Mouse (Mus musculus): ENCODE results near the gene Pon3. TPM values are rescaled to one million over a fixed set of nuclear protein-coding genes. Genes with fewer than 3 reads are reported as not detected.
A peak's percentile ranks its signal among the peaks of the same experiment; 100 is the strongest.

The Pon3 gene
- polyA plus RNA-seq, 1 experiment from 2014 or later: 19.3 TPM

GRCm38 (mm10) chr6:5198590-5198989, 57.5 kb downstream of the Pon3 start:
- Histone ChIP-seq H3K36me3 (no peaks in the 10 kb centered on the region), H3K4me2 (no peak overlapping the region), H3K9ac (no peak overlapping the region), H3K9me3 (no peaks in the 10 kb centered on the region), H3K4me1 (no peaks in the 10 kb centered on the region), H3K27ac (no peak overlapping the region), H3K27me3 (replicated peaks) (no peaks in the 10 kb centered on the region), H3K4me3 (replicated peaks) (no peak overlapping the region)
- WGBS: 83% methylated on average over 5 of the region's 5 CpGs
- ATAC-seq (ENCODE audit: insufficient read depth, low FRiP score, low read depth): no peak

- 46% methylated on average over 5 of the region's 5 CpGs for WGBS
- no peak for ATAC-seq (ENCODE audit: insufficient read depth, low FRiP score, low read depth)
- Histone ChIP-seq H3K27me3 (replicated peaks) (no peaks in the 10 kb centered on the region), H3K9ac (no peak within 1 kb of the TSS), H3K27ac (no peak within 1 kb of the TSS), H3K4me1 (no peaks in the 10 kb centered on the region), H3K4me3 (replicated peaks) (no peak within 1 kb of the TSS), H3K9me3 (no peaks in the 10 kb centered on the region), H3K4me2 (no peak within 1 kb of the TSS), H3K36me3 (no peaks in the 10 kb centered on the region)
Observed at GRCm38 (mm10) chr6:5193693-5194092, 62.4 kb downstream of the Pon3 start, which contains the start of gene Pon1. TSS of gene Pon1 (minus strand) at chr6:5193946.

- Histone ChIP-seq H3K36me3 (no peaks in the 10 kb centered on the region), H3K27ac (no peak overlapping the region), H3K4me1 (no peaks in the 10 kb centered on the region), H3K27me3 (replicated peaks) (no peaks in the 10 kb centered on the region), H3K4me2 (no peak overlapping the region), H3K9me3 (no peaks in the 10 kb centered on the region), H3K4me3 (replicated peaks) (no peak overlapping the region), H3K9ac (no peak overlapping the region)
- no peak for ATAC-seq (ENCODE audit: insufficient read depth, low FRiP score, low read depth)
- 84% methylated on average over 4 of the region's 4 CpGs for WGBS
Observed at GRCm38 (mm10) chr6:5190761-5191160, 65.3 kb downstream of the Pon3 start.

- ATAC-seq (ENCODE audit: insufficient read depth, low FRiP score, low read depth): no peak
- no peaks in the 10 kb centered on the region for H3K36me3 ChIP-seq
- WGBS: 55% methylated on average over 4 of the region's 4 CpGs
- H3K27ac ChIP-seq: no peak overlapping the region
- H3K4me1 ChIP-seq: no peaks in the 10 kb centered on the region
- H3K4me2 ChIP-seq: no peak overlapping the region
- H3K27me3 ChIP-seq (replicated peaks): no peaks in the 10 kb centered on the region
- H3K9me3 ChIP-seq: no peaks in the 10 kb centered on the region
- H3K9ac ChIP-seq: no peak overlapping the region
- no peak overlapping the region for H3K4me3 ChIP-seq (replicated peaks)
Observed at GRCm38 (mm10) chr6:5189507-5189906, 66.6 kb downstream of the Pon3 start.

- Histone ChIP-seq H3K9ac (no peak overlapping the region), H3K4me1 (no peaks in the 10 kb centered on the region), H3K36me3 (no peaks in the 10 kb centered on the region), H3K27ac (no peak overlapping the region), H3K4me2 (no peak overlapping the region), H3K4me3 (replicated peaks) (no peak overlapping the region), H3K27me3 (replicated peaks) (no peaks in the 10 kb centered on the region), H3K9me3 (no peaks in the 10 kb centered on the region)
- ATAC-seq (ENCODE audit: insufficient read depth, low FRiP score, low read depth): no peak
- WGBS: 69% methylated on average over 6 of the region's 6 CpGs
Observed at GRCm38 (mm10) chr6:5188938-5189337, 67.1 kb downstream of the Pon3 start.

GRCm38 (mm10) chr6:5188036-5188435, 68.0 kb downstream of the Pon3 start:
- H3K27me3 ChIP-seq (replicated peaks): no peaks in the 10 kb centered on the region
- no peaks in the 10 kb centered on the region for H3K4me1 ChIP-seq
- ATAC-seq (ENCODE audit: insufficient read depth, low FRiP score, low read depth): no peak
- no peak overlapping the region for H3K4me3 ChIP-seq (replicated peaks)
- no peak overlapping the region for H3K4me2 ChIP-seq
- H3K9me3 ChIP-seq: no peaks in the 10 kb centered on the region
- no peaks in the 10 kb centered on the region for H3K36me3 ChIP-seq
- no peak overlapping the region for H3K9ac ChIP-seq
- whole genome bisulfite sequencing: 81% methylated on average over 5 of the region's 5 CpGs
- H3K27ac ChIP-seq: no peak overlapping the region

GRCm38 (mm10) chr6:5187586-5187985, 68.5 kb downstream of the Pon3 start:
- Histone ChIP-seq H3K9me3 (no peaks in the 10 kb centered on the region), H3K27ac (no peak overlapping the region), H3K27me3 (replicated peaks) (no peaks in the 10 kb centered on the region), H3K4me2 (no peak overlapping the region), H3K4me1 (no peaks in the 10 kb centered on the region), H3K9ac (no peak overlapping the region), H3K4me3 (replicated peaks) (no peak overlapping the region), H3K36me3 (no peaks in the 10 kb centered on the region)
- WGBS: 82% methylated on average over 6 of the region's 6 CpGs
- ATAC-seq (ENCODE audit: insufficient read depth, low FRiP score, low read depth): no peak

GRCm38 (mm10) chr6:5186229-5186950, 69.7 kb downstream of the Pon3 start:
- H3K9me3 ChIP-seq: no peaks in the 10 kb centered on the region
- WGBS: 78% methylated on average over 7 of the region's 7 CpGs
- H3K9ac ChIP-seq: no peak overlapping the region
- no peak overlapping the region for H3K27ac ChIP-seq
- H3K27me3 ChIP-seq (replicated peaks): no peaks in the 10 kb centered on the region
- H3K4me2 ChIP-seq: no peak overlapping the region
- no peak overlapping the region for H3K4me3 ChIP-seq (replicated peaks)
- no peaks in the 10 kb centered on the region for H3K4me1 ChIP-seq
- peak; percentile 75; the same call in 1 of the 2 replicates for ATAC-seq (ENCODE audit: insufficient read depth, low FRiP score, low read depth)
- H3K36me3 ChIP-seq: no peaks in the 10 kb centered on the region

GRCm38 (mm10) chr6:5180645-5181044, 75.4 kb downstream of the Pon3 start:
- Histone ChIP-seq H3K9me3 (no peaks in the 10 kb centered on the region), H3K27me3 (replicated peaks) (no peaks in the 10 kb centered on the region), H3K36me3 (no peaks in the 10 kb centered on the region), H3K9ac (no peak overlapping the region), H3K4me3 (replicated peaks) (no peak overlapping the region), H3K27ac (no peak overlapping the region), H3K4me2 (no peak overlapping the region), H3K4me1 (no peaks in the 10 kb centered on the region)
- ATAC-seq (ENCODE audit: insufficient read depth, low FRiP score, low read depth): no peak
- 69% methylated on average over 5 of the region's 5 CpGs for WGBS

- H3K4me3 ChIP-seq (replicated peaks): no peak overlapping the region
- H3K27me3 ChIP-seq (replicated peaks): no peaks in the 10 kb centered on the region
- H3K36me3 ChIP-seq: no peaks in the 10 kb centered on the region
- H3K4me2 ChIP-seq: no peak overlapping the region
- no peak overlapping the region for H3K9ac ChIP-seq
- no peaks in the 10 kb centered on the region for H3K9me3 ChIP-seq
- H3K27ac ChIP-seq: no peak overlapping the region
- H3K4me1 ChIP-seq: no peaks in the 10 kb centered on the region
- 89% methylated on average over 6 of the region's 6 CpGs for WGBS
- no peak for ATAC-seq (ENCODE audit: insufficient read depth, low FRiP score, low read depth)
Observed at GRCm38 (mm10) chr6:5179189-5179588, 76.9 kb downstream of the Pon3 start.

- no peak for ATAC-seq (ENCODE audit: insufficient read depth, low FRiP score, low read depth)
Observed at GRCm38 (mm10) chr6:5177967-5178891, 77.9 kb downstream of the Pon3 start.

GRCm38 (mm10) chr6:5174179-5174812, 81.8 kb downstream of the Pon3 start:
- ATAC-seq (ENCODE audit: insufficient read depth, low FRiP score, low read depth): no peak
- Histone ChIP-seq H3K4me1 (0 out of 2 replicates have a peak, but pooled peaks cover 4% of the 10 kb centered on the region), H3K9me3 (no peaks in the 10 kb centered on the region), H3K9ac (no peak overlapping the region), H3K4me2 (no peak overlapping the region), H3K27ac (no peak overlapping the region), H3K27me3 (replicated peaks) (no peaks in the 10 kb centered on the region), H3K36me3 (no peaks in the 10 kb centered on the region), H3K4me3 (replicated peaks) (no peak overlapping the region)
- 86% methylated on average over 10 of the region's 10 CpGs for WGBS

More at GRCm38 (mm10) chr6:5177967-5178891, 77.9 kb downstream of the Pon3 start:
- 48% methylated on average over 19 of the region's 19 CpGs for WGBS
- Histone ChIP-seq H3K27ac (no peak overlapping the region), H3K4me1 (no peaks in the 10 kb centered on the region), H3K9ac (no peak overlapping the region), H3K9me3 (no peaks in the 10 kb centered on the region), H3K27me3 (replicated peaks) (no peaks in the 10 kb centered on the region), H3K4me2 (peak overlapping the region; percentile 33), H3K4me3 (replicated peaks) (no peak overlapping the region), H3K36me3 (no peaks in the 10 kb centered on the region)
